Mouse (Mus musculus) intestine, embryonic 14.5 days (tissue): ENCODE measurements around the gene Lyg1. TPM values are rescaled to one million over a fixed set of nuclear protein-coding genes. Genes with fewer than 3 reads are reported as not detected.

Experiments used
- ATAC-seq: fragments of 200-750 bp; cut with Nextera tagmentation; replicated peaks from 2 replicates; pipeline ENCODE4 v1.8.0; 2017; ENCODE audit warnings: low read depth, moderate number of reproducible peaks, moderate TSS enrichment, moderate library complexity; ENCODE audit not compliant: low FRiP score, low TSS enrichment
- DNase-seq: peaks from one replicate; pipeline ENCODE4 v3.0.0-alpha.2; 2018; ENCODE audit warnings: low spot score
- H3K27ac ChIP-seq: fragments of 300-500 bp; sonication (generic); 2 replicates; pipeline ENCODE4 v1.5.1; 2014; ENCODE audit warnings: low read depth, mild to moderate bottlenecking, control low read depth
- H3K27me3 ChIP-seq: fragments of 300-500 bp; sonication (generic); replicated peaks from 2 replicates; pipeline ENCODE4 v1.6.1; 2014; ENCODE audit warnings: low read length, control low read depth; ENCODE audit not compliant: control insufficient read depth, insufficient read depth
- H3K36me3 ChIP-seq: fragments of 300-500 bp; sonication (generic); 2 replicates; pipeline ENCODE4 v1.6.1; 2014; ENCODE audit warnings: low read length, control low read depth; ENCODE audit not compliant: control insufficient read depth, insufficient read depth
- H3K4me1 ChIP-seq: fragments of 300-500 bp; sonication (generic); replicated peaks from 2 replicates; pipeline ENCODE4 v1.6.1; 2014; ENCODE audit warnings: low read length, control low read depth, mixed read lengths; ENCODE audit not compliant: control insufficient read depth, insufficient read depth
- H3K4me2 ChIP-seq: fragments of 300-500 bp; sonication (generic); 2 replicates; pipeline ENCODE4 v1.6.1; 2014; ENCODE audit warnings: low read length
- H3K4me3 ChIP-seq: fragments of 300-500 bp; sonication (generic); 2 replicates; pipeline ENCODE4 v1.5.1; 2014; ENCODE audit warnings: low read depth, low read length, control low read depth, mixed read lengths
- H3K9ac ChIP-seq: fragments of 300-500 bp; sonication (generic); 2 replicates; pipeline ENCODE4 v1.6.1; 2014; ENCODE audit warnings: mild to moderate bottlenecking, low read length
- H3K9me3 ChIP-seq: fragments of 300-500 bp; sonication (generic); 2 replicates; pipeline ENCODE4 v1.6.1; 2016; ENCODE audit warnings: low read length, control low read depth; ENCODE audit not compliant: control insufficient read depth
- WGBS: fragments of 180-500 bp; shearing (Covaris S2); extraction: QIAGEN DNeasy Blood & Tissue Kit; methylation state at CpG from one replicate; pipeline ENCODE4 v1.1.7; 2014; 5-methylcytosine and 5-hydroxymethylcytosine counted together
- polyA plus RNA-seq: library from polyadenylated mRNA; unstranded; fragments of >200 nt; fragmentation: Nextera tagmentation; extraction: Ambion mirVana; gene quantifications from 2 replicates; pipeline ENCODE4 v1.2.1, GENCODE M21; 2014

The Lyg1 gene
- polyA plus RNA-seq, result not detected in 2 replicates

DNA sequence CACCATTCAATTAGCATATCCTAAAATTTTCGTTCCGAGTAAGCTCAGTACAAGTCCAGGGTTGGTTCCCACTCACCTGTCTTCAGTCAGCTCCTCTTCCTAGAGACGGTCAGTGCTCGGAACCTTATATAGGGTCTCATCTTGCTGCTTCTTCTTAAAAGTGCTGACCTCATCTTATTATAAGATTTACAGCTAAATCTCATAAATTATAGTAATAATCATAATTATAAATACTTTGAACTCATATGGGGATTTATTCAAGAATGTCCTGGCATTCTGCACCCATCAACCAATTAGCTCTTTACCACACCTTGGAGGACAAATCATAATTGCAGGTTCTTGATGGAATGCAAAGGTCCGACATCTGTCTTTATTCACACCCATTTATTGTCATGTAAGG, at the start of gene Lyg1:
Gene Lyg1 (minus strand): TSS at position 101 of the 400 bp plus-strand sequence.
- H3K27ac ChIP-seq, result no peak within 1 kb of the TSS

DNA sequence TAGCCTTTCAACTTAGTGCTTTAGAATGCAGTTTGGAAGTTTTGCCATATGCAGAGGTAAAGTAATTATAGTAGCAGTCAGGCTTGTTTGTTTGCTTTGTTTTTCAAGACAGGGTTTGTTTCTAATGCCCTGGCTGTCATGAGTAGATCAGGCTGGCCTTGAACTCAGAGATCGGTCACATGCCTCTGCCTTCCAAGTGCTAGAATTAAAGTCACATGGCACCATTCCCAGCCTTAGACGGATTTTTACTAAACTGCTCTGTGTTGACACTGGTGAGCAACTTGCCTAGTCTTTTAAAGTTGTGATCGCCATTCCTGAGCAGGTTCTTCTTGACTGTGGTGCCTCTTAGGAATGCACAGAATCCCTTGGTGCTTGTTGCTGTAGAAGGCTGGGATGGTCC, 49.2 kb upstream of the Lyg1 start:
- Histone ChIP-seq H3K4me2 (no peak overlapping the region), H3K9me3 (no peaks in the 10 kb centered on the region), H3K4me3 (no peak overlapping the region), H3K27ac (no peak overlapping the region), H3K9ac (no peak overlapping the region), H3K36me3 (no peaks in the 10 kb centered on the region), H3K4me1 (no peaks in the 10 kb centered on the region; the same call in 1 of the 2 replicates), H3K27me3 (no peaks in the 10 kb centered on the region)
- DNase-seq, result no peak
- 75% methylated on average over 3 of the region's 3 CpGs for WGBS
- ATAC-seq, result no peak

More for the DNA sequence above, at the start of gene Lyg1:
- no peaks in the 10 kb centered on the region for H3K27me3 ChIP-seq
- no peak for DNase-seq
- no peak within 1 kb of the TSS for H3K4me3 ChIP-seq
- no peak for ATAC-seq
- H3K9me3 ChIP-seq, result no peaks in the 10 kb centered on the region
- H3K4me1 ChIP-seq, result no peaks in the 10 kb centered on the region; the same call in 1 of the 2 replicates
- H3K4me2 ChIP-seq, result no peak within 1 kb of the TSS
- no peak within 1 kb of the TSS for H3K9ac ChIP-seq
- 84% methylated on average over 5 of the region's 5 CpGs for WGBS
- H3K36me3 ChIP-seq, result no peaks in the 10 kb centered on the region

DNA sequence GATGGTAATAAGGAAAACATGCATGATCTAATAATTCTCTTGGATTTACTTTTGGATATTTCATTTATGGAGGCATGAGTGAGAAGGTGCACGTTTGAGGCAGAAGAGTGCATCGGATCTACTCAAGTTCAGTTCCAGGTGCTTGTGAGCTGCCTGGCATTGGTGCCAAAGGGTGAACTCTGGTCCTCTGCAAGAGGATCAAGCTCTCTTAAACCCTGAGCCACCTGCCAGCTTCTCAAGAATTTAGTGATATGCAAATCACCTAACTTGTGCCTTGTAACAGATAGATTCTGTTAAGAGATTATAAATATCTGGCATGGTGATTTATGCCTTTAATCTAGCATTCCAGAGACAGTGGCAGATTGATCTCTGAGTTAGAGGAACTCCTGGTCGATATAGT, 45.5 kb upstream of the Lyg1 start:
- Histone ChIP-seq H3K4me1 (peaks cover 9% of the 10 kb centered on the region), H3K4me2 (no peak overlapping the region), H3K9me3 (no peaks in the 10 kb centered on the region), H3K36me3 (no peaks in the 10 kb centered on the region), H3K27me3 (no peaks in the 10 kb centered on the region), H3K4me3 (no peak overlapping the region), H3K9ac (no peak overlapping the region), H3K27ac (no peak overlapping the region)
- 76% methylated on average over 3 of the region's 3 CpGs for WGBS
- no peak for DNase-seq
- ATAC-seq, result no peak

DNA sequence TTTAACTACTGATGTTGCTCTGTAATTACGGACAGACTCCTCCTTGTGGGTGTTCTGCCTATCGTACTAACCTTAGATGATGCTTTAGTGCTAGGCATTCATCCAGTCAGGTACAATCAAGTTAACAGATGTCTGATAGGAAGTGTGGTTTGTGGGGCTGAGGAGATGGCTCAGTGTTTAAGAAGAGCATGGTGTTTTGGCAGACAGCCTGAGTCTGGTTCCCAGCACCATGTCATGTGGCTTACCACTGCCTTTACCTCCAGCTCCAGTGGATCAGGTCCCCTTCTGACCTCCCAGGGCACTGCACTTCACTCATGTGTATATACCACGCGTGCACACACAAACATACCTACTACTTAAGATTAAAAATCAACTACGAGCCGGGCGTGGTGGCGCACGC, 44.4 kb upstream of the Lyg1 start:
- Histone ChIP-seq H3K4me2 (no peak overlapping the region), H3K4me3 (no peak overlapping the region), H3K9ac (no peak overlapping the region), H3K36me3 (no peaks in the 10 kb centered on the region), H3K27ac (no peak overlapping the region), H3K9me3 (no peaks in the 10 kb centered on the region), H3K27me3 (no peaks in the 10 kb centered on the region), H3K4me1 (peaks cover 9% of the 10 kb centered on the region)
- DNase-seq (no peak), ATAC-seq (no peak)
- 93% methylated on average over 9 of the region's 9 CpGs for WGBS

DNA sequence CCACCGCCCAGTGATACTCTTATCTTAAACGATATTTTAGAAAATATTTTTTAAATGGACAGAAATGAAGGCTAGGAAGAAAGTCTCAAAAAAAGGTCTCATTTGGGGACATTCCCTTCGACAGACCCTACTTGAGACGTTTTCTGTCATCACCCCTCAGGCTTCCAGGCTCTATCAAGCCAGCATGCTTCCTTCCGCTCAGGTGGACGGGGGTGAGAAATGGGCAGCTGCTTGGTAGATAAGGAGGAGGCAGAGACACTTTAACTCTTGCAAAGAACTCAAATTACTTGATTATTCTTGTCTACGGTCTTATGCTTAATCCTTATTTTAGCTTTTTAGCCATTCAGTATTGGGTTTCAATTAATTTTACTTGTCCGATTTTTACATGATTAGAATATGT, 43.3 kb upstream of the Lyg1 start:
- Histone ChIP-seq H3K27me3 (no peaks in the 10 kb centered on the region), H3K9ac (no peak overlapping the region), H3K27ac (no peak overlapping the region), H3K9me3 (no peaks in the 10 kb centered on the region), H3K4me1 (peaks cover 13% of the 10 kb centered on the region), H3K36me3 (no peaks in the 10 kb centered on the region), H3K4me3 (no peak overlapping the region), H3K4me2 (no peak overlapping the region)
- 95% methylated on average over 8 of the region's 8 CpGs for WGBS
- no peak for ATAC-seq
- no peak for DNase-seq

DNA sequence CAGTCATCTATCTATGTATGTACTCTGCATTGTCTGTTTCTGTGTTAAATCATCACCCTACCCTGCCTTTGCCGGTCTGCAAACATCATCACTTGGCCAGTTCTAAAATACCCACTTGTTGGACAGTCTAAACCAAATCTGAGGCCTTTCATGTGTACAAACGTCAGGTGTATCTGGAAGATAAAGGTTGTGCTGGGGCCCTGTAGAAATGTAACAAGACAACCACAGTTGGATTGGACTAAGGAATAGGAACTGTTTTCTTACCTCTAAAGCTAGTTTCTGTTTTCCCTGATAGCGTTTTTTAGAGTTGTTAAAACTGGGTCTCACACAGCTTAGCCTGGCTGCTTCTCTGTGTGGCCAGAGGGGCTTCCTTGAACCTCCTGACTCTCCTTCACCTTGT, 42.0 kb upstream of the Lyg1 start:
- Histone ChIP-seq H3K4me1 (peaks cover 13% of the 10 kb centered on the region), H3K9me3 (no peaks in the 10 kb centered on the region), H3K4me3 (no peak overlapping the region), H3K4me2 (peak overlapping the region; percentile 59), H3K9ac (0 out of 2 replicates have a peak overlapping the region, but pooled peaks have one; percentile 1), H3K27ac (no peak overlapping the region), H3K27me3 (no peaks in the 10 kb centered on the region), H3K36me3 (peaks cover 9% of the 10 kb centered on the region)
- ATAC-seq, result no peak
- no peak for DNase-seq
- 78% methylated on average over 3 of the region's 3 CpGs for WGBS

DNA sequence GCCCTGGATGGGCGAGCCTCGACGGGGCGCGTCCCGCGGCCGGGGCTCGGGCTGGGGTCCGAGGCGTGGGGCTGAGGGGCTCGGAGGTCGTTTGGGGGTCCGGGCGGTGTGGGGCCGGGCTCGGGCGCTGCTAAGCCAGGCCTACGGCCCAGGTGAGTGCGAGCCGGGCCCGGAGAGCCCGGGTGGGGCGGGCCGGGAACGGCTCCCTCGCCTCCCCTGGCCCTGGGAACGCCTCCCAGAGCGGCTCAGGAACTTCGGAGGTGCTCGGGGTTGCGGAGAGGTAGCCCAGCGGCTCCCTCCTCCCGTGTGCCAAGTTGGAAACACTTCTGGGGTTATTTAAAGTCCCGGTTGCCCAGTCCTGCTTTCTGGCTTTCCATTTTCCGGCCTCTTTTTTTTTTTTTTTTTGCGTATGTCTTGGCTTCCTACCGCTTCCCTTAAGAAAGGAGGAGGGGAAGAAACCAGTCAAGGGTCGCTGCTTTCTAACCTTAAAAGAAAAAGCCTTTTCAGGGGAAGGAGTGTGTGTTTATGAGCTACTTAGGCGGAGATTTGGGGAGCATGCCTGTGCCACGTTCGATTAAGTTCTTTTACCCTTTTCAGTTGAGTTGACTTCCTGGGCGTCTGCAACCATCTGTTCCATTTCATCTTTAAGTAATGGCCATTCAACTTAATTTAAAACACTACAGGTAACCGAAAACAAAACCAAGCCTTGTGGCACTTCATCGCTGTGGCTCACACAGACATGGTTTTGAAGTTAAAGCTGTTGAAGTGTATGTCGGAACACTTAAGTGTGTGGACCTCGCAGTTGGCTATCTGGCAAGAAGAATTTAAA, 41.0 kb upstream of the Lyg1 start:
- peak; percentile 55 for DNase-seq
- peak overlapping the region; percentile 59 for H3K4me2 ChIP-seq
- H3K36me3 ChIP-seq, result peaks cover 19% of the 10 kb centered on the region
- peak overlapping the region; percentile 88 for H3K9ac ChIP-seq
- 6% methylated on average over 28 of the region's 47 CpGs for WGBS
- no peaks in the 10 kb centered on the region for H3K9me3 ChIP-seq
- peak overlapping the region; percentile 82 for H3K27ac ChIP-seq
- H3K27me3 ChIP-seq, result no peaks in the 10 kb centered on the region
- peak overlapping the region; percentile 84 for H3K4me3 ChIP-seq
- H3K4me1 ChIP-seq, result peaks cover 13% of the 10 kb centered on the region
- peak; percentile 28 for ATAC-seq

DNA sequence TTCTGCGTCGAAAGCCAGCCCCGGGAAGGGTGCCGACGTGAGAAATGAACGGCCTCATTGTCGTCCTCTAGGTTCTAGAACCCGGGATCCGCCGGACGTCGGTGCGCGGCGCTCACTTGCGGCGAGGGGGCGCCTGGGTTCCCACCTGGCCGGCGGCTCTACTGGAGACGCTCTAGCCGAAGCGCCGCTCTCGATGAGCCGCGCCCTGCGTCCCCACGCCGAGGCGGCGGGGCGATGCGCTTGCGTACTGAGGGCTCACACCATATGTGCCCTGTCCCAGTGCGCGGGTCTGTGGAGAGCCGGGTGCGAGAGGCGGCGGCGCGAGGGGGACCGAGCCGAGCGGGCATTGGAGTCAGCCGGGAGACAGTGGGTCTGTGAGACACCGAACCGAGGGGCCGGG, 40.3 kb upstream of the Lyg1 start, which contains the start of the genes Txndc9 and Eif5b:
Gene Txndc9 (minus strand): TSS at position 27 of the 400 bp plus-strand sequence.
Gene Eif5b (plus strand): TSS at position 144 of the 400 bp plus-strand sequence.
- H3K27me3 ChIP-seq, result no peaks in the 10 kb centered on the region
- H3K9ac ChIP-seq, result peak within 1 kb of the TSS; percentile 88
- peak within 1 kb of the TSS; percentile 88 for H3K27ac ChIP-seq
- H3K4me1 ChIP-seq, result peaks cover 13% of the 10 kb centered on the region
- DNase-seq (peak; percentile 94), ATAC-seq (peak; percentile 92)
- H3K4me2 ChIP-seq, result peak within 1 kb of the TSS; percentile 68
- peaks cover 26% of the 10 kb centered on the region for H3K36me3 ChIP-seq
- peak within 1 kb of the TSS; percentile 84 for H3K4me3 ChIP-seq
- H3K9me3 ChIP-seq, result no peaks in the 10 kb centered on the region
- under 1% methylated on average over 46 of the region's 50 CpGs for WGBS
